ENCODE assay signal across 8 mouse cellular contexts in genomic region chr16:23240049-23240949, GRCm38 (mm10). TPM values are rescaled to one million over a fixed set of nuclear protein-coding genes. Genes with fewer than 3 reads are reported as not detected.
DNase-seq lines count a peak whose midpoint lies in the region; ATAC-seq and TF ChIP-seq lines count a peak whose summit lies in the region.

No protein-coding gene starts in this region.

- no peak overlapping the region for H3K27ac ChIP-seq in neural tube, embryonic 11.5 days (ENCODE audit: low read depth, low read length)
- H3K27ac ChIP-seq in forebrain, embryonic 15.5 days (replicated peaks) = peak overlapping the region; percentile 82
- peak overlapping the region; percentile 89 for H3K27ac ChIP-seq in heart, embryonic 16.5 days (ENCODE audit: low read length)
- H3K27ac ChIP-seq in limb, embryonic 14.5 days (replicated peaks; ENCODE audit: low read depth, low read length) = 0 out of 2 replicates have a peak overlapping the region, but pooled peaks have one; percentile 48
- H3K27ac ChIP-seq in neural tube, embryonic 12.5 days = no peak overlapping the region

- H3K4me1 ChIP-seq in neural tube, embryonic 11.5 days (ENCODE audit: control insufficient read depth, insufficient read depth, low read length) = peaks cover 9% of the 10 kb centered on the region; the same call in 1 of the 2 replicates
- peaks cover 33% of the 10 kb centered on the region for H3K4me1 ChIP-seq in forebrain, embryonic 15.5 days
- peaks cover 40% of the 10 kb centered on the region for H3K4me1 ChIP-seq in heart, embryonic 16.5 days (ENCODE audit: control insufficient read depth, insufficient read depth, low read length)
- peaks cover 26% of the 10 kb centered on the region for H3K4me1 ChIP-seq in limb, embryonic 14.5 days (ENCODE audit: control insufficient read depth, insufficient read depth, low read length)
- peaks cover 28% of the 10 kb centered on the region for H3K4me1 ChIP-seq in neural tube, embryonic 12.5 days

- peak; percentile 38; the same call in 1 of the 2 replicates for ATAC-seq in neural tube, embryonic 11.5 days (ENCODE audit: insufficient read depth, low FRiP score, low TSS enrichment)
- peak; percentile 87 for ATAC-seq in forebrain, embryonic 15.5 days (replicated peaks)
- ATAC-seq in heart, embryonic 16.5 days (replicated peaks; ENCODE audit: extremely low read depth, insufficient read depth, low FRiP score) = peak; percentile 76
- peak; percentile 75 for ATAC-seq in limb, embryonic 14.5 days (ENCODE audit: low FRiP score, low read depth)
- ATAC-seq in neural tube, embryonic 12.5 days (ENCODE audit: low FRiP score, low read depth) = peak; percentile 70; the same call in 1 of the 2 replicates

- H3K4me3 ChIP-seq in neural tube, embryonic 11.5 days (ENCODE audit: low read depth, low read length) = no peak overlapping the region
- no peak overlapping the region for H3K4me3 ChIP-seq in forebrain, embryonic 15.5 days
- no peak overlapping the region for H3K4me3 ChIP-seq in heart, embryonic 16.5 days (ENCODE audit: low read length)
- H3K4me3 ChIP-seq in limb, embryonic 14.5 days (replicated peaks; ENCODE audit: low read length) = no peak overlapping the region
- H3K4me3 ChIP-seq in neural tube, embryonic 12.5 days = no peak overlapping the region

- H3K4me2 ChIP-seq in neural tube, embryonic 11.5 days (ENCODE audit: low read depth) = no peak overlapping the region
- H3K4me2 ChIP-seq in forebrain, embryonic 15.5 days (replicated peaks) = no peak overlapping the region
- H3K4me2 ChIP-seq in heart, embryonic 16.5 days (ENCODE audit: low read depth, low read length) = peak overlapping the region; percentile 44
- no peak overlapping the region for H3K4me2 ChIP-seq in limb, embryonic 14.5 days (replicated peaks; ENCODE audit: low read depth, low read length, severe bottlenecking)
- no peak overlapping the region for H3K4me2 ChIP-seq in neural tube, embryonic 12.5 days (replicated peaks)

- TF ChIP-seq POLR2A in limb, embryonic 14.5 days (IDR thresholded peaks at IDR 0.05; ENCODE audit: borderline replicate concordance, extremely low read depth, insufficient read depth, insufficient read length) = no peak

- H3K27me3 ChIP-seq in neural tube, embryonic 11.5 days (ENCODE audit: control insufficient read depth, insufficient read depth, low read length) = no peaks in the 10 kb centered on the region
- no peaks in the 10 kb centered on the region for H3K27me3 ChIP-seq in forebrain, embryonic 15.5 days
- peaks cover 12% of the 10 kb centered on the region for H3K27me3 ChIP-seq in heart, embryonic 16.5 days (ENCODE audit: control insufficient read depth, insufficient read depth, low read length)
- H3K27me3 ChIP-seq in limb, embryonic 14.5 days (ENCODE audit: control insufficient read depth, insufficient read depth, low read length) = no peaks in the 10 kb centered on the region
- no peaks in the 10 kb centered on the region for H3K27me3 ChIP-seq in neural tube, embryonic 12.5 days (replicated peaks)

- H3K9ac ChIP-seq in neural tube, embryonic 11.5 days (ENCODE audit: low read length) = no peak overlapping the region
- no peak overlapping the region; the same call in 1 of the 2 replicates for H3K9ac ChIP-seq in forebrain, embryonic 15.5 days (replicated peaks)
- H3K9ac ChIP-seq in heart, embryonic 16.5 days (ENCODE audit: low read length) = peak overlapping the region; percentile 27; the same call in 1 of the 2 replicates
- H3K9ac ChIP-seq in limb, embryonic 14.5 days (ENCODE audit: low read depth, low read length, severe bottlenecking) = no peak overlapping the region
- H3K9ac ChIP-seq in neural tube, embryonic 12.5 days = no peak overlapping the region

- DNase-seq in neural tube, embryonic 11.5 days (ENCODE audit: low spot score) = peak; percentile 63
- DNase-seq in neural tube, embryonic 10.5 days (ENCODE audit: extremely low spot score, low spot score) = no peak
- peak; percentile 94 for DNase-seq in kidney, postnatal 10 days
- DNase-seq in limb, embryonic 14.5 days (ENCODE audit: low spot score) = peak; percentile 84
- no peak for DNase-seq in retina, postnatal 1 day

- no peaks in the 10 kb centered on the region for H3K9me3 ChIP-seq in neural tube, embryonic 11.5 days (ENCODE audit: control insufficient read depth, low read length)
- no peaks in the 10 kb centered on the region for H3K9me3 ChIP-seq in forebrain, embryonic 15.5 days
- H3K9me3 ChIP-seq in heart, embryonic 16.5 days (replicated peaks; ENCODE audit: control insufficient read depth, low read length) = 0 out of 2 replicates have a peak, but pooled peaks cover 3% of the 10 kb centered on the region
- no peaks in the 10 kb centered on the region for H3K9me3 ChIP-seq in limb, embryonic 14.5 days (ENCODE audit: control insufficient read depth, low read length)
- H3K9me3 ChIP-seq in neural tube, embryonic 12.5 days = no peaks in the 10 kb centered on the region

- 56% methylated on average over 13 of the region's 13 CpGs for WGBS in neural tube, embryonic 11.5 days
- WGBS in forebrain, embryonic 15.5 days = 47% methylated on average over 13 of the region's 13 CpGs
- 38% methylated on average over 13 of the region's 13 CpGs for WGBS in heart, embryonic 16.5 days
- 38% methylated on average over 13 of the region's 13 CpGs for WGBS in limb, embryonic 14.5 days
- 53% methylated on average over 13 of the region's 13 CpGs for WGBS in neural tube, embryonic 12.5 days

- no peaks in the 10 kb centered on the region; the same call in 1 of the 2 replicates for H3K36me3 ChIP-seq in neural tube, embryonic 11.5 days (ENCODE audit: control insufficient read depth, insufficient read depth, low read length)
- H3K36me3 ChIP-seq in forebrain, embryonic 15.5 days = no peaks in the 10 kb centered on the region
- no peaks in the 10 kb centered on the region; the same call in 1 of the 2 replicates for H3K36me3 ChIP-seq in heart, embryonic 16.5 days (ENCODE audit: control insufficient read depth, insufficient read depth)
- no peaks in the 10 kb centered on the region for H3K36me3 ChIP-seq in limb, embryonic 14.5 days (ENCODE audit: control insufficient read depth, insufficient read depth, low read length)
- H3K36me3 ChIP-seq in neural tube, embryonic 12.5 days = no peaks in the 10 kb centered on the region

RNA-seq across cellular contexts. Expression of gene St6gal1, which starts 15.8 kb away (rescaled TPM):
- polyA plus RNA-seq in neural tube, embryonic 11.5 days (2014; fragmentation: Nextera tagmentation; extraction: Ambion mirVana) = 36.3 and 39.7 TPM in 2 replicates
- polyA plus RNA-seq in forebrain, embryonic 15.5 days (2015; fragmentation: Nextera tagmentation; extraction: Ambion mirVana) = 53.8 and 55.9 TPM in 2 replicates
- polyA plus RNA-seq in heart, embryonic 16.5 days (2015; fragmentation: Nextera tagmentation; extraction: Ambion mirVana) = 12.4 and 15.7 TPM in 2 replicates
- 13.3 and 14.7 TPM in 2 replicates for polyA plus RNA-seq in limb, embryonic 14.5 days (2012; rRNA removed)
- 16.8 and 20.6 TPM in 2 replicates for polyA plus RNA-seq in limb, embryonic 14.5 days (2014; fragmentation: Nextera tagmentation; extraction: Ambion mirVana)
- 42.1 and 43.5 TPM in 2 replicates for polyA plus RNA-seq in neural tube, embryonic 12.5 days (2016; fragmentation: Nextera tagmentation; extraction: Ambion mirVana)

Comparison
In these comparisons a context has a peak if more than half of its experiments do, and no peak if none do; other contexts are left out.
1. DNase-seq: peak in neural tube, embryonic 11.5 days (single experiment), kidney, postnatal 10 days (single experiment) and limb, embryonic 14.5 days (single experiment); none in neural tube, embryonic 10.5 days (single experiment) and retina, postnatal 1 day (single experiment).
2. H3K27ac ChIP-seq: peak in forebrain, embryonic 15.5 days (single experiment), heart, embryonic 16.5 days (single experiment) and limb, embryonic 14.5 days (single experiment); none in neural tube, embryonic 11.5 days (single experiment) and neural tube, embryonic 12.5 days (single experiment).
3. Peak in every context shown above with its lines, with median percentiles within 50 percentile points of each other: ATAC-seq.